Mouse (Mus musculus) heart, adult 8-10 months (tissue): ENCODE measurements at regions not wholly inside any gene's neighbourhood (a gene's known extent, or its start where the extent isn't known, plus 50 kb on each side); places are given as distances from the start of the nearest gene placed in this dataset.

ENCODE experiments used
- DNase-seq: peaks from one replicate; pipeline ENCODE4 v3.0.0; 2022; ENCODE audit warnings: low spot score

- DNase-seq = no peak
Measured at GRCm38 (mm10) chr7:134436917-134437316, 51.5 kb upstream of the D7Ertd443e start.

DNA sequence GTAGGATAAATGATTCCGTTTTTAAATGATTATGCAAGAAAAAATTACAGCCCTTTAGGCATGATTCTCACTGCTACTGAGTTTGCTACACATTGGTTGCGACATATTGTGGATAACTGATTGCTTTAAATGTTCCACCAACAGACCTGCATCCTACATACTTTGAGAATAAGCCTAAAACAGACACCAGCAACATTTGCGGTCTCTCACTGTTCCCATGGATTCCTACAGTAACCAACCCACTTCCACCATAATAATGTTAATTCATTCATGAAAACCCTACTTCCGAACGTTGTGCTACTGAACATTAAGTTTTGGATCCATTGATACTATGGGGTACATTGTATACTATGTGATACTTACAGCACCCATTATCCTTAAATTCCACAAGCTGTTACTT lies 53.8 kb upstream of the D7Ertd443e start:
- no peak for DNase-seq

DNA sequence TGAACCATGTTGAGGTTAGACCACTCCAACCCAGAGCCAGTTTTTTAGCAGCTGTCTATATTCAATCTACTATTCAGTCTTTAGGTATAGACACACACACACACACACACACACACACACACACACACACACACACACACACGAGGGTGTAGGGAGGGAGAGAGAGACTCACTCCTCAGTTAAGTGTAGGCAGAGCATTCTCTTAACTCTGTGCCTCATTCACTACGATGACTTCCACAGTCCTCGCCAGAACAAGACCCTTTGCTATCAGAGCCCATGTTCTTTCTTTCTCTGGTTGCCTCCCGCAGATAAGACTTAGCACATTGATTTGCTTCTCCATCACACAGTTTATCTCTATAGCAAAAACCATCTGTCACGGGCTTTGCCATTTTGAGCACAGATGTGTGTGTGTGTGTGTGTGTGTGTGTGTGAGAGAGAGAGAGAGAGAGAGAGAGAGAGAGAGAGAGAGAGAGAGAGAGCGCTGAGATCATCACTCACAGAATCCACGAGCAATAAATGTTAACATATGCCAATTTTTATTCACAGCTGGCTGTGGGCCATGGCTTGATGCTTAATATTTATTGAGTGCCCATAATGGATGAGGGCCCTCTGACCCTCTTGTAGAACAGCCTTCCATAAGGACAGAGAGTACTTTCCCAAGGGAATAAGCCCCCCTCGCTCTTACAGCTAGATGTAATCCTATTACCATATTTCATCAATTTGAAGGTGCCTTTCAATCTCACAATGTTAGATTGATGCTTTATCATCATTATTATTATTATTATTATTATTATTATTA lies 59.7 kb upstream of the D7Ertd443e start:
- no peak for DNase-seq

DNA sequence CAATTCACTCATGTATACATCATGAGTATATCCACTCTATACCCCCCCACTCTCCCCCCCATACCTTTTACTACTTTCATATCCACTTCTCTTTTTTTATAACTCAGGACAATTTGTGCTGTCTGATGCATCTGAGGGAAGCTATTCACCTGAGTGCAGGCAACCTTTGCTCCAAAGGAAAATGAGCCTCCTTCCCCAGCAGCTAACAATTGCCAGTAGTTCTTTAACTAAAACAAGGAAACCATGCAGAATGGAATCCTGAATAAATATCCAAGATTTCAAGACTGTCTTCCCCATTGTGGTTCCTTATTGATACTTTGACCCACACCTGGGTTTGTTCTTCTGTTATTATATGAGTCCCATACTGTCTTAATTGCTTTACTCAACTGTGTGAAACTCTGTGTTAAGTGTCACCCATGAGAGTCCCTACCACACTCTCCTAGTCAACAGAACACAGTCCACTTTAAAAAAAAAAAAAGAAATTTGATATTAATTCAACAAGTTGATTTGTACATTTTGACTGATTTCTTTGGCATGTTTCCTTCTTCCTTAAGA lies 62.3 kb upstream of the D7Ertd443e start:
- no peak for DNase-seq

DNA sequence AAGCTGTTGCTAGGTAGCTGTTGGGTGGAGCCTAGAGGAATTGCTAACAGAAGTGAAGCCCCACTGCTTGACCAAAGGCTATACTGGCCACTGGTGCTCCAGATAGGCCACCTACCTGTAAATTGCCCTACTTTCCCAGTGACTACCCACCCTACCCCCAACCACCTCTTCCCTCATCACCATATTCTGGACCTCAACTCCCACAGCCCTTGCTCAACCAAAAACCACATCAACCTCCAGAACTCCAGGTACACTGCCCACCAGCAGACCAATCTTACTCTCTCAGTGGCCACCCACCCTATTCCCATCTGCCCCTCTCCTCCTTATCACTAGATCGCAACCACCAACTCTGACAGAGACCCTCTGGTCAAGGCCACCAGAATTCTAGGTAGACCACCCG lies 63.4 kb upstream of the D7Ertd443e start:
- DNase-seq = no peak

- DNase-seq = peak; percentile 46
Measured at GRCm38 (mm10) chr7:134462677-134463076, 77.2 kb upstream of the D7Ertd443e start.

GRCm38 (mm10) chr7:134463380-134463779 lies 77.9 kb upstream of the D7Ertd443e start:
- DNase-seq = no peak

- no peak for DNase-seq
Measured at GRCm38 (mm10) chr7:134467216-134467615, 81.8 kb upstream of the D7Ertd443e start.

- no peak for DNase-seq
Measured at GRCm38 (mm10) chr7:134471286-134471685, 85.8 kb upstream of the D7Ertd443e start.

- no peak for DNase-seq
Measured at GRCm38 (mm10) chr7:134491326-134491725, 105.9 kb upstream of the D7Ertd443e start.

GRCm38 (mm10) chr7:134497219-134497618 lies 111.8 kb upstream of the D7Ertd443e start:
- DNase-seq = no peak

DNA sequence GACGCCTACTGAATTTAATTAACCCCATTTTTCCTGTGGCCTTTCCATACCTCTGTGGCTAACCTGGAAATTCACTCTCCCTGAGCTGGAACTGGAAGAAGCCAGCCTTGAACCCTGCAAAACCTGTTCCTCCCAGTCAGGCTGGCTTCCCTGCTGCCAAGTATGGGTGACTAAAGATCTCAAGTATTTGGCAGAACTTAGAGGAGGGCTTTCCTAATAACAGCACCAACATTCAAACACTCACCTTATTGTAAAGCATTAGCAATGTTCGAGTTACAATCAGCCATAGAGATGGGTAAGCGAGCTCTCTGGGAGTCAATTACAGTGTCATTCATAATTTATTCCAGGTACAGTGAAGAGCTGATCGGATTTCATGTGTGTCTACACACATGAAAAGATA lies 112.4 kb upstream of the D7Ertd443e start:
- no peak for DNase-seq

DNA sequence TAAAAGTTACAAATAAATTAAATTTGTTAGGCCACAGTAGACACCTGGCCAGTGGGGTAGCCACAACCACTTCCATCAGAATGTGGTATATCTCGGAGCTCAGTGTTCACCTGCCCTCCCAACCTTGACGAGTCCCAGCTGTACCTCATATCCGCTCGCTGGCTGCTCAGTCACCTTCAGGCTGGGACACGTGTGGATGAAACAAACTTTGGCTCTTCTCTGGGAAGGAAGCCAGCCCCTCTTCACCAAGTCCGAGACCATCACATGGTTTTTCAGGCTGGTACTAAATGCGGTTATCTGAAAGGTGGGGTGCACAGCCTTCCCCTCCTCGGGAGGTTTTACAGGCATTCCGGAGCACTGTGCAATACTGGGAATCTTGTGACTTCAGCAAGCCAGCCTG lies 113.3 kb upstream of the D7Ertd443e start:
- peak; percentile 46 for DNase-seq

- no peak for DNase-seq
Measured at GRCm38 (mm10) chr7:134499429-134499828, 114.0 kb upstream of the D7Ertd443e start.

DNA sequence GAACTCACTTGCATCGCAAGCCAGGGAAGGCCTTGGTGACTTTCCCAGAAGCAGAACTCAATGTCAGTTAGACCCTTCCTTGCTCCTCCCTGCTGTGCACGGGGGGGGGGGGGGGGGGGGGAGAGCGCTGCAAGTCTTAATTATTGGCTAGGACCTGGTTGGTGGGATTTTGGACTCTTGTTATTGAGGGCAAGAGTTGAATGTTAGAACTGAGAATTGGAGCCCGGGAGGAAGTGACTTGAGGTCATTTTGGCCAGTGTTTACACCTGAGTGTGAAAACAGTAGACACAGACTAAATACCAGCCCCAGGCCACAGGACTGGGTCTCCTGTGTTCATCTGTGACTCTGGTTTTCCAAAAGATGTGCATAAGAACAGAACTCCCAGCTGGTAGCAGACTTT lies 114.7 kb upstream of the D7Ertd443e start:
- DNase-seq = no peak

GRCm38 (mm10) chr7:134501079-134501478 lies 115.6 kb upstream of the D7Ertd443e start:
- no peak for DNase-seq

- DNase-seq = no peak
Measured at GRCm38 (mm10) chr7:134510333-134510928, 125.0 kb upstream of the D7Ertd443e start.

DNA sequence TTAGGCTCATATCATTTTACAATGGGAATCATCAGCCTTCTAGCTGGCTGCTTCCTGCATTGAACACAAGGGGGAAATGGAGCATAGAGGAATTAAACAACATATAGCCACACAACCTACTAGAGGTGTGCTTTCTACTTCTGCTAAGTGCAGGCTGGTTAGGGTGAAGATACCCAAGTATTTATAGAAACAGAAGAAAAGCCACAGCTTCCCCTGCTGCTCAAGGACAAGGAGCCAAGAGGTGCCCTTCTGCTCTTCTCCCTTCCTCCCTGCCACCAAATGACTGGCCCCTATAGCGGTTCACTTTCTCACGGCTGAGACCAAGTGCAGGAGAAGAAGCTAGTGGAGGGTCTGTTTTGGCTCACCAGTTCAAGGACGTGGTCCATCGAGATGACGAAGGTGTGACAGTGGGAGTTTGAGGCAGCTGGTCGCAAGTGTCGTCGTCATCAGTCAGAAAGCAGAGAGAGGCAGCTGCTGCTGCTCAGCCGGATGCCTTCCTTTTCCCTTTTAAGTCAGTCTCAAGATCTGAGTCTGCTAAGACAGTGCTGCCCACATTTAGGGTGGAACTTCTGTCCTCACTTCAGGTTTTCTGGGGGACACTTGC lies 134.0 kb upstream of the D7Ertd443e start:
- DNase-seq = no peak

- no peak for DNase-seq
Measured at GRCm38 (mm10) chr7:134523897-134524296, 138.4 kb upstream of the D7Ertd443e start.

DNA sequence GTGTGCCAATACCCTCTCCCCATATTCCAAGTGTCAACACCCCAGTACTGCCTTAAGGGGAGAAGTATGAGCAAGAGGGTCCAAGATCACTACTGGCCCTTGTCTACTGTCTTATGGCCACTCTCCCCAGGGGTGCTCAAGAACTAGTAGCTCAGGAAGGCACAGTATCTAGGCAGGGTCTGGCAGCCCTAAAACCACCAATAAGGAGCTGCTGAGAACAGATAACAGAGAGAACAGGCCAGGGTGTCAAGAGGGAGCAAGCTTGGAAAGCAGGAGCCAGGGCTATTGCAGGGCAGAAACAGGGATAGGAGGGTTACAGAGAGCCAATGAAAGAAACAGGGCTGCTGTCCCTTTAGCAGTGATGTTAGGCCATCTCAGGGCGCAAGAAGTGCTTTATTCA lies 139.6 kb upstream of the D7Ertd443e start:
- no peak for DNase-seq

- no peak for DNase-seq
Measured at GRCm38 (mm10) chr7:134525461-134525860, 140.0 kb upstream of the D7Ertd443e start.

DNA sequence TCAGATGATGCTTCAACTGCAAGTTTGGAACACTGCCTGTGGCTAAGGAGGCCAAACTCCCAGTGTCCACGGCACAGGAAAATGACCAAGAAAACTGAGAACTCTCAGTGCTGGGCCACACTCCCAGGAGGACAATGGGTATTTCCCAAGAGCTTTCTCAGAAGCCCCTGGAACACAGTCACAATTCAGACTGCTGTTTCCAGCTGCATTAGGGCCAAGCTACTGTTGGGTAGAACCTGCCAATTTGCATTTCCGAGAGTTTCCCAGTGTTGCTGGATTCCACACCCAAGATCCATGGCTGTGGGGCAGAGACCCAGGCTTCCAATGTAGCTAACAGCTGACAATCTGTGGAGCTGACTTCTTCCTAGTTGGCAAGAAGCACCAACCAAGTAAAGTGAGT lies 141.9 kb upstream of the D7Ertd443e start:
- DNase-seq = peak; percentile 24

DNA sequence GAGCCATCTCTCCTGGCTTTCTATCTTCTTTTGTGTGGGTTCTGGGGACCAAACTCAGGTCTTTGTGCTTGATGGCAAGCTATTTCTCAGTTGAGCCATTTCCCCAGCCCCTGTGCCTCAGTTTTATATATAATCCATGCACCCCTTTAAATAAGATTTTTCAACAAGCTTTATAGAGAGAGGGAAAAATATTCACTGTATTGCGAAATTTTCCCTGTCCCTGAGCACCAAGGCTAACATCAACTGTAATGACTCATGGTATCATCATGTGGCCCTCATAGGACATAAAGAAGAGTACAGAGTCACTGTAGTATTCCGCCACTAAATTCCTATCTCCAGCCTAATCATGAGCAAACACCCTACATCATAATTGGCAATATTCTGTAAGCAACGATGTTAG lies 142.4 kb upstream of the Dock1 start:
- no peak for DNase-seq
